Mouse (Mus musculus): ENCODE data around the gene Smok2b. TPM values are rescaled to one million over a fixed set of nuclear protein-coding genes. Genes with fewer than 3 reads are reported as not detected.
"Not testable (repeated sequence)": the region's sequence is repeated elsewhere in the genome, so short reads cannot be mapped to it uniquely, and the experiment has no call there.

Smok2b gene
- polyA plus RNA-seq (2016; fragmentation: Nextera tagmentation; extraction: Ambion mirVana): not detected in 2 replicates

DNA sequence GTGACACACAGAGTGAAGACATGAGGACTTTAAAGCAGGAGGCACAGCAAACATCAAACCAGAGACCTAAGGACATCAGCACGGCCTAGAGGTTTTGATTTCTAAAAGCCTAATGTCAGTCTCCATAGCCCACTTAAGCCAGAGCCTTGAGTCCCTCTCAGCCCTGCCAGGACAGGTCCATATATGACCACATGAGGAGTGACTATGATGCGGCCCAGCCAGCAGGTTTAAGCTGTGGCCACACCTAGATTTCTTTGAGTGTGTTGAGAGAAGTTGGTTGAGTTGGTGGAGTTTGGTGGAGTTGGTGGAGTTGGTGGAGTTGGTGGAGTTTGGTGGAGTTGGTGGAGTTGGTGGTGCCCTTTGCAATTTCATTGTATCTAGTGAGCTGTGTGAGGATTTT, at the start of gene Smok2b:
Gene Smok2b, plus strand, starts transcription at position 301 of the 400 bp plus-strand sequence.
- H3K9ac ChIP-seq (replicated peaks); H3K4me1 ChIP-seq (replicated peaks); H3K4me2 ChIP-seq; ATAC-seq (ENCODE audit: insufficient number of reproducible peaks, insufficient read depth, low FRiP score, low TSS enrichment, low read depth); H3K36me3 ChIP-seq; H3K27ac ChIP-seq; H3K4me3 ChIP-seq (replicated peaks); H3K27me3 ChIP-seq: not testable (repeated sequence)
- peaks cover 91% of the 10 kb centered on the region for H3K9me3 ChIP-seq
- WGBS: 82% methylated on average over 2 of the region's 2 CpGs

DNA sequence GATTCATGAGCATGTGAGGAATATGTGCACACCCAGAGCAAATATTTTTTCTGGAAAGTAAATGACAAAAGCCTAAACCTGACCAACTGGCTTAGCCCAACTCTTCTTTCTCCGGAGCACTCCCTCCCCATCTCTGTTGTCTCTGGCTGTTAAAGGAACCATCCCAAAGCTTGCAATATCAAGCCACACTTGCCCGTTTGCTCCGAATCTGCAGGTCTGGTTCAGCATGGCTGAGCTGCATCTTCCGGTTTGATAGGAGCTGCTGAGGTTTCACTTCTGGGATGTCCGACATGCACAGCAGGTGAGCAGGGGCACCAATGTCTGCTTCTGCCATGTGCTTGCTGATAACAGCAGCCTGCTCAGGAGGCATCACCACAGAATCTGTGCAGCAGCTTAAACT, 49.6 kb upstream of the Smok2b start:
- not testable (repeated sequence) for H3K27ac ChIP-seq; H3K36me3 ChIP-seq; H3K27me3 ChIP-seq; ATAC-seq (ENCODE audit: insufficient number of reproducible peaks, insufficient read depth, low FRiP score, low TSS enrichment, low read depth); H3K9ac ChIP-seq (replicated peaks); H3K4me1 ChIP-seq (replicated peaks); H3K4me2 ChIP-seq; H3K4me3 ChIP-seq (replicated peaks)
- WGBS: 90% methylated on average over 5 of the region's 5 CpGs
- peaks cover 46% of the 10 kb centered on the region for H3K9me3 ChIP-seq

DNA sequence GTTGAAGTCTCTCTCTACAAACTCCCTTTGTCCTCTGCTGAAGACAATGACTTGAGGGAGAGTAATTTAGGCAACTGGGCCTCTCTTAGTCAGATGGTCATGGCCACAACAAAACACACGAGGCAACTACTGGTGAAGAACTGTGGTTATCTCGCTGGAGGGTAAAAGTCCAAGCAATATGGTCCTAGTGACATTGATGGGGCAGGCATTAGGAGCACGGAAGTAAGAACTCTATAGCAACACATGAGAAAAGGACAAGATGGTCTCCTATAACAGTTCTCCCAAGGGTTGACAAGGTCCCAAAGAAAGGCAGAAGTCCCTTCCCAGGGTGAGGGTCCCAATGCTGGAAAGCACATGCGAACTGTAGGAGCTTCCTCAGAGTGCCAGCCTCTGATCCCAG, 47.3 kb upstream of the Smok2b start:
- H3K27ac ChIP-seq; H3K4me2 ChIP-seq; H3K36me3 ChIP-seq; H3K9ac ChIP-seq (replicated peaks); H3K4me1 ChIP-seq (replicated peaks); H3K27me3 ChIP-seq; ATAC-seq (ENCODE audit: insufficient number of reproducible peaks, insufficient read depth, low FRiP score, low TSS enrichment, low read depth); H3K4me3 ChIP-seq (replicated peaks): not testable (repeated sequence)
- 72% methylated on average over 3 of the region's 4 CpGs for WGBS
- H3K9me3 ChIP-seq: peaks cover 60% of the 10 kb centered on the region

DNA sequence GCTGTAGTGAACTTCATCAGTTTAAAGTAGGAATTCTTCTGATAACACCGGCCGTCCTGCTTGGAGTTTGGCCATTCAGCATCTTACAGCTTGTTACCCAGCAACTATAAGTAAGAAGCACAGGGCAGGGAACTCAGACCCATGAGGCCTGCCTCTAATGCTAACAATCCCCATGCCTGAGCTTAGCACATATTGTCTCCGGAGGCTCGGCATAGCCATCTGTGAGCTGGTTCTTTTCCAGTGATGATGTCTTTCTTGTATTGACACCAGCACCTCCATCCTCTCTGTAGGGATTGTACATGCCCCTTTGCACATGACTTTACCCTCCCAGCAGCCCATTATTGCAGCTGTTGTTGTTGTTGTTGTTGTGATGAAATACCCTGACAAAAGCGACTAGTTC, 45.5 kb upstream of the Smok2b start:
- not testable (repeated sequence) for H3K27me3 ChIP-seq; H3K36me3 ChIP-seq; H3K27ac ChIP-seq; H3K4me1 ChIP-seq (replicated peaks); ATAC-seq (ENCODE audit: insufficient number of reproducible peaks, insufficient read depth, low FRiP score, low TSS enrichment, low read depth); H3K9ac ChIP-seq (replicated peaks); H3K4me3 ChIP-seq (replicated peaks); H3K4me2 ChIP-seq
- 90% methylated on average over 5 of the region's 5 CpGs for WGBS
- peaks cover 62% of the 10 kb centered on the region for H3K9me3 ChIP-seq

DNA sequence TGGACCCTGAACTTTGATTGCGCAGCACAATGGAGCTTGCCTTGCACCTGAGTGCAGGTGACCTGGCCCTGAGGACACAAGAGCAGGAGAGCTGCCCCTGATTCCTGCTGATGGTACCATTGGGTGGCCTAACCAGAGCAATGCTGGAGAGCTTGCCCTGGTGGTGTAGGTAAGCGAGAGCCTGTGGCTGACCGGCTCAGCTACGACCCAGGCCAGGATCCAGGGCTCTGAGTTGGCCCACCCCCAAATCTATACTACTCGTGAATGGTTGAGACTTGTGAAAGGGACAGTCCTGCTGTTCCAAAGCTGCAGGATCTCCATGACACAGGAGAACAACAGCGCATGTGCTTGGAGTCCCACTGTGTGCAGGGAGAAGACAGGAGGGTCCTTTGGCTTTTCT, 43.5 kb upstream of the Smok2b start:
- H3K4me3 ChIP-seq (replicated peaks); H3K27me3 ChIP-seq; ATAC-seq (ENCODE audit: insufficient number of reproducible peaks, insufficient read depth, low FRiP score, low TSS enrichment, low read depth); H3K4me2 ChIP-seq; H3K4me1 ChIP-seq (replicated peaks); H3K36me3 ChIP-seq; H3K9ac ChIP-seq (replicated peaks); H3K27ac ChIP-seq: not testable (repeated sequence)
- 84% methylated on average over 6 of the region's 6 CpGs for WGBS
- H3K9me3 ChIP-seq: peaks cover 60% of the 10 kb centered on the region

DNA sequence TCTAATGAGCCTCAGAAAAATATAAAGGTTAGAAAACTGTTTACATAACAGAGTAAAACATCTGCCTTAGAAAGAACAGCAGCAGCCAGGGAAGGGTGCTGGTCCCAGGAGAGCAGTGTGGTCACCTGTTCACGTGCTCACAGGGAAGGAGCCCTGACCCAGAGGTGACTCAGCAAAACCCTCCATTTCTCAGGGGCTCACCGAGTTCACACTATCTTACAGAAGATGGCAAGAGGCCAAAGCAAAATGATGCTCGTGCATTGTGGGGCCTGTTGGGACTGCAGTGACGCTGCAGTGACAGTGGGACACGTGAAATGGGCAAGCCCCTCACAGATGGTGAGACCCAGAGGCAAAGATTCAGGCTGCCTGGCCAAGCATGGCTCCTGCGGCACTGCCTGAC, 42.4 kb upstream of the Smok2b start:
- H3K9ac ChIP-seq (replicated peaks); H3K27ac ChIP-seq; H3K27me3 ChIP-seq; H3K4me2 ChIP-seq; H3K4me1 ChIP-seq (replicated peaks); ATAC-seq (ENCODE audit: insufficient number of reproducible peaks, insufficient read depth, low FRiP score, low TSS enrichment, low read depth); H3K36me3 ChIP-seq; H3K4me3 ChIP-seq (replicated peaks): not testable (repeated sequence)
- peaks cover 54% of the 10 kb centered on the region for H3K9me3 ChIP-seq
- 70% methylated on average over 6 of the region's 6 CpGs for WGBS

DNA sequence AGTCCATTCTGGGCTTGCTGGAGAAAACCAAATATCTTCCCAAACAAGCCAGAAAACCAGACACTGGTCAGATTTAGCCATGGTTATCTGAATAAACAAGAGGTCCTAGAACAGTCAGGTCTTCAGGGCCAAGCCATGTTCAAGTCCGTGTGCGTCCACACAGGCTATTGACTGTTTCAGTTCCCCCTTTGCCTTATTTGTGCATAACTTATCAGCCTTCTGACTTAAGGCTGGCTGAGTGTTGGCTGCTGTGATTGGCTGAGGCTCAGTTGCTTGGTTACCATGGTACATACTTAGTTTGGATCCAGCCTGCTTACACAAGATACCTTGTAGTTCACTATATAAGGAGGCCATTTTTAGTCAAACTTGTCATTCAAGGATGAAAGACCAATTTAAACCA, 41.2 kb upstream of the Smok2b start:
- not testable (repeated sequence) for H3K27me3 ChIP-seq; ATAC-seq (ENCODE audit: insufficient number of reproducible peaks, insufficient read depth, low FRiP score, low TSS enrichment, low read depth); H3K4me2 ChIP-seq; H3K9ac ChIP-seq (replicated peaks); H3K4me3 ChIP-seq (replicated peaks); H3K4me1 ChIP-seq (replicated peaks); H3K27ac ChIP-seq; H3K36me3 ChIP-seq
- peaks cover 61% of the 10 kb centered on the region for H3K9me3 ChIP-seq
- 94% methylated on average over 2 of the region's 2 CpGs for WGBS

DNA sequence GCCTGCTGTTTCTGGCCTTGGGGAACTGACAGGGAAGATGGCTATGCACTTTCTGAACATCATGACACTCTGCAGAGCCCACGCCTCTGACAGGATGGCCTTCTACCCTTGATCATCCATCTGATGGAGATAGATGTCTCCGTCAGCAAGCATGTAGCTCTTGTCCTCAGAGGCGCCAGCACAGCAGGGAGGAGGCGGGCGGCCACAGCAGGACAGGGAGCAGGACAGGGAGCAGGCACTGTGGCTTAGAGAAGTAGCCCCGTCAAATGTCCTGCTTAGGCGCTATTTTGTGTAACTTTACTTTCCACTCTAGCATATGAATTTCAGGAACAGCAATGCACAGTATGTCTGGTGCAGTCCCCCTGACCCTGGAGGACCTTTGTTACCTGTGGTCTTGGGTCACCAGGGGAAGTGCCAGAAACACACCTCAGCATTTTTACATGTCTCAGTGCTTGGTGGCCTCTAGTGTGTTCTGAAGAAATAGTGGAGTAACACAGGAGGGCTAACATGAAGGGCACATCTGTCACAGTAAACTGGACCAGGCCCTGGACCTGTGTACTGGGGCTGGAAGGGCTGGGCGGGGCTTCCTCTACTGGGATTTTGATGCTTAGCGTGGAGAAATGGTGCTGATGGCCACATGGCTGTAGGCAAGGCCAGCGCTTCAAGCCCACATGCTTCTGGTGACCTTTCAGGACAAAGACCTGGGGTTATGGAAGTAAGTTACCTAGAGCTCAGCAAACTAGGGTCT, 39.0 kb upstream of the Smok2b start:
- H3K27ac ChIP-seq; ATAC-seq (ENCODE audit: insufficient number of reproducible peaks, insufficient read depth, low FRiP score, low TSS enrichment, low read depth); H3K4me2 ChIP-seq; H3K27me3 ChIP-seq; H3K4me3 ChIP-seq (replicated peaks); H3K4me1 ChIP-seq (replicated peaks); H3K36me3 ChIP-seq; H3K9ac ChIP-seq (replicated peaks): not testable (repeated sequence)
- WGBS: 88% methylated on average over 10 of the region's 10 CpGs
- peaks cover 65% of the 10 kb centered on the region for H3K9me3 ChIP-seq

DNA sequence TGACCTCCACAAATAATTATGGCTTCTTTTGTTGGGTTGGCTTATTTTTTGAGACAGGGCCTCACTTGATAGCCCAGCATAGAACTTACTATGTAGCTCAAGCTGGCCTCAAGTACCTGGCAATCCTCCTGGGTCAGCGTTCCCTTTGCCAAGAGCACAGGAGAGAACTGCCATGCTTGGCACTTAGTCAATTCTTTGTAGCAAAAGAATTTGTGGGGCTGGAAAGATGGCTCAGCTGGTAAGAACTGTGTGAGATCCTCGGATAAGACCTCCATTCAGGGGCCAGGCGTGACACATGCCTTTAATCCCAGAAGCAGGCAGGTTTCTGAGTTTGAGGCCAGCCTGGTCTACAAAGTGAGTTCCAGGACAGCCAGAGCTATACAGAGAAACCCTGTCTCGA, 33.6 kb upstream of the Smok2b start:
- not testable (repeated sequence) for H3K27me3 ChIP-seq; H3K36me3 ChIP-seq; H3K27ac ChIP-seq; H3K4me1 ChIP-seq (replicated peaks); H3K4me2 ChIP-seq; H3K9ac ChIP-seq (replicated peaks); H3K4me3 ChIP-seq (replicated peaks); ATAC-seq (ENCODE audit: insufficient number of reproducible peaks, insufficient read depth, low FRiP score, low TSS enrichment, low read depth)
- WGBS: 69% methylated on average over 4 of the region's 4 CpGs
- peaks cover 57% of the 10 kb centered on the region for H3K9me3 ChIP-seq

DNA sequence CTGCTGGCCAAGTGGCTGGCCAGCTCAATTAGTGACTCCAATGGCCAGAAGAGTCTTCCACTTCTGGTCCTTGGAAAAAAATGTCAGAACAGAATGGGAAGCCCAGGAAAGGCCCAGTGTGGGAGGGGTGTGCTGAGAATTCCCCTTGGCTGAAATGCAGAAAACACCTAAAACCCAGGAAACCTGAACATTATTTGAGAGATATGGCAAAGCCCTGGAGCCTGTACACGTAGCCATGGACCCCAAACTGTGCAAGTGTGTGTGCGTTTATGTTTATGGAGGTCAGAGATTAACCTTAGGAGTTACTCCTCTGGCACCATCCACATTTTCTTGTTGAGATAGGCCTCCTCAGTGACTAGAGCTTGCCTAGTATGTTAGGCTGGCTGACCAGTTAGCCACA, 31.2 kb upstream of the Smok2b start:
- not testable (repeated sequence) for H3K4me3 ChIP-seq (replicated peaks); ATAC-seq (ENCODE audit: insufficient number of reproducible peaks, insufficient read depth, low FRiP score, low TSS enrichment, low read depth); H3K9ac ChIP-seq (replicated peaks); H3K4me1 ChIP-seq (replicated peaks); H3K36me3 ChIP-seq; H3K27ac ChIP-seq; H3K4me2 ChIP-seq; H3K27me3 ChIP-seq
- WGBS: 81% methylated on average over 2 of the region's 2 CpGs
- peaks cover 51% of the 10 kb centered on the region for H3K9me3 ChIP-seq

DNA sequence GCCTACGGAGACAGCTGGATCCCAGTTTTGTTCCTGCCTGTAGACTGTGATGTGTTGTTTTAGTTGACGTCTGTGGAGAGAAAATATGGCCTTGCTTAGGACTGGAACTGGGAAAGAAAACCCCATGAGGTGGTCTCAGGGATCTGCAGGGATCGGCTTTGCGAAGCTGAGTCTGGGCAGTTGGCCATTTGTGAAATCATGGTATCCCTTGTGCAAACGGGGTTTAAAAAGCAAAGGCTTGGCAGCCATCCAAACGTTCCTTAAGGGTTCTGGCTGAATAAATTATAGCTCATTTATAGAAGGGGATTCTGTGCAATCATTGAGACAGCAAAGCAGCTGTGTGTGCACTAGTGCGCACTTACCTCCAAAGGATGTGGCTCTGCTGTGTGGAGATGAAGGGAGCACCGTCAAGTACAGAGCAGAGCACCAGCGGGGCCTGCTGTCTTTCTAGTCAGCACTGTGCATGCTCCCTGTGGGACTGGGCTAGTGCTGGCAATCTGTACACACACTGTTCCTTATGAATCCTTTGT, 30.1 kb upstream of the Smok2b start:
- 80% methylated on average over 8 of the region's 9 CpGs for WGBS
- H3K4me3 ChIP-seq (replicated peaks); H3K4me2 ChIP-seq; H3K27ac ChIP-seq; H3K27me3 ChIP-seq; H3K36me3 ChIP-seq; H3K4me1 ChIP-seq (replicated peaks); H3K9ac ChIP-seq (replicated peaks): not testable (repeated sequence)
- H3K9me3 ChIP-seq: peaks cover 47% of the 10 kb centered on the region
- peak; percentile 40; the same call in 1 of the 2 replicates for ATAC-seq (ENCODE audit: insufficient number of reproducible peaks, insufficient read depth, low FRiP score, low TSS enrichment, low read depth)

DNA sequence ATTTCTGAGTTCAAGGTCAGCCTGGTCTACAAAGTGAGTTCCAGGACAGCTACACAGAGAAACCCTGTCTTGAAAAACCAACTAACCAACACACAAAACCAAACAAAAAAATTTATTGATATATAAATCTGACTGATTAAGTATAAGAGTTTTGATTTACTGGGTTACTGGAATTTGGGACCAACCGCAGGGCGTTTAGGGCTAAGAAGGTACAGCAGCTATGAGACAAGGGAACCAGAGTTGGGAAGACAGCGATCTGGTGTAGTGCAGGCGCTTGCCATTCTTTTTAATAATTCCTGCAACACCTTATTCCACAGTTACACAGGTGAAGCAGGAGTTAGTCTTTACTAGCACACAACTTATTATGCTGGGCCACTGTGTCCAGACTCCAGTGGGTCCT, 28.5 kb upstream of the Smok2b start:
- not testable (repeated sequence) for H3K4me2 ChIP-seq; H3K4me3 ChIP-seq (replicated peaks); H3K27ac ChIP-seq; H3K36me3 ChIP-seq; ATAC-seq (ENCODE audit: insufficient number of reproducible peaks, insufficient read depth, low FRiP score, low TSS enrichment, low read depth); H3K4me1 ChIP-seq (replicated peaks); H3K27me3 ChIP-seq; H3K9ac ChIP-seq (replicated peaks)
- 88% methylated on average over 4 of the region's 4 CpGs for WGBS
- peaks cover 46% of the 10 kb centered on the region for H3K9me3 ChIP-seq

Measured in limb, embryonic 12.5 days (tissue).